In the genomic region with DNA sequence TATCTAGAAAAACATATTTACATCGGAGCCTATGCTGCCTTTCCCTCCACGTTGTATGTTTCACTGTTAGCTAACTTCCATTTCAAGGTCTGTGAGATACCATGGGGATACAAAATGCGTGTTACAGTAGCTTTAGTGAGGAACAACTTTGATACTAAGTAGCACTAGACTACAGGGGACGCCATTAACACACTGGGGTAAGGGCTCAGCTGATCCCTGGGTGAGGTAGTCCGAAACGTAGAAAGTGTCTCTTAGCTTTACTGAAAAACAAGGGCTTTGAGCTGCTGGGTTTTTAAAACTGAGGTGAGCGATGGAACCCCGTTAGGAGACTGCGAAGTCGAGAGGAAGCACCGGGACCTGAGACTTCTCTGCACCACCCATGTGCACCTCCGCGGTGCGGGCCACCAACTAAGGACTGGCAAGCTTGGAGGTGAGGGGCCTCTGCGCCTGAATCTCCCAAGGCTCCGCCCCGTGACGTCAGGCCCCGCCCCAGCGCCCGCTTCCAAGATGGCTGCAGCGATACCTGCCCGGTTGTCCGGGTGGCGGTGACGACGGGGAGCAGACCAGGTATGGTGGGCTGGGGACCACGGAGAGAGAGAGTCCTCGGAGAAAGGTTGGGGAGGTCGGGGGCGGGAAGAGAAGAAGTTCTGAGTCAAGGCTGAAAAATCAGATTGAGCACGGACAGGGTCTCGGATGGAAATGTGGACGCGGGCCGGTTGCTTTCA, we compare ENCODE assay signal across 8 mouse cellular contexts. TPM values are rescaled to one million over a fixed set of nuclear protein-coding genes. Genes with fewer than 3 reads are reported as not detected.
A peak's percentile ranks its signal among the peaks of the same experiment; 100 is the strongest.
DNase-seq lines count a peak whose midpoint lies in the region; ATAC-seq and TF ChIP-seq lines count a peak whose summit lies in the region.

A gene (plus strand): TSS at position 481 of the 725 bp plus-strand sequence.

- TF ChIP-seq CTCF in kidney, postnatal 0 days (IDR thresholded peaks at IDR 0.05; ENCODE audit: low read depth) = no peak
- no peak for TF ChIP-seq CTCF in liver, adult 2 months (IDR thresholded peaks at IDR 0.05; ENCODE audit: low read depth, low read length)

- H3K36me3 ChIP-seq in heart, embryonic 13.5 days = peaks cover 34% of the 10 kb centered on the region
- peaks cover 15% of the 10 kb centered on the region for H3K36me3 ChIP-seq in kidney, postnatal 0 days (ENCODE audit: insufficient read depth, low read length)
- H3K36me3 ChIP-seq in liver, adult 2 months (ENCODE audit: control insufficient read depth, insufficient read depth, low read length) = peaks cover 7% of the 10 kb centered on the region; the same call in 1 of the 2 replicates

- TF ChIP-seq POLR2A in liver, adult 2 months (IDR thresholded peaks at IDR 0.05; ENCODE audit: extremely low read depth, insufficient read depth, low read length) = peak; percentile 96

- H3K9me3 ChIP-seq in heart, embryonic 13.5 days = no peaks in the 10 kb centered on the region
- no peaks in the 10 kb centered on the region for H3K9me3 ChIP-seq in kidney, postnatal 0 days (replicated peaks; ENCODE audit: low read length)

- H3K4me3 ChIP-seq in brown adipose tissue, adult 24 weeks (ENCODE audit: insufficient read depth, low read depth, low read length) = peak within 1 kb of the TSS; percentile 76
- peak within 1 kb of the TSS; percentile 89 for H3K4me3 ChIP-seq in heart, embryonic 13.5 days
- H3K4me3 ChIP-seq in kidney, postnatal 0 days (replicated peaks; ENCODE audit: low read depth, low read length) = peak within 1 kb of the TSS; percentile 64
- peak within 1 kb of the TSS; percentile 91 for H3K4me3 ChIP-seq in liver, adult 2 months (ENCODE audit: insufficient read depth, low read depth, low read length)

- no peaks in the 10 kb centered on the region for H3K27me3 ChIP-seq in heart, embryonic 13.5 days (replicated peaks)
- no peaks in the 10 kb centered on the region for H3K27me3 ChIP-seq in kidney, postnatal 0 days (ENCODE audit: insufficient read depth, low read length)
- no peaks in the 10 kb centered on the region for H3K27me3 ChIP-seq in liver, adult 2 months (ENCODE audit: control insufficient read depth, insufficient read depth, low read length)

- H3K4me1 ChIP-seq in brown adipose tissue, adult 24 weeks (ENCODE audit: control insufficient read depth, insufficient read depth, insufficient read length, low read length) = peaks cover 10% of the 10 kb centered on the region; the same call in 1 of the 2 replicates
- H3K4me1 ChIP-seq in heart, embryonic 13.5 days = peaks cover 21% of the 10 kb centered on the region
- H3K4me1 ChIP-seq in kidney, postnatal 0 days (replicated peaks; ENCODE audit: insufficient read depth, low read length) = peaks cover 12% of the 10 kb centered on the region; the same call in 1 of the 2 replicates
- peaks cover 5% of the 10 kb centered on the region; the same call in 1 of the 2 replicates for H3K4me1 ChIP-seq in liver, adult 2 months (ENCODE audit: control insufficient read depth, insufficient read depth, low read length)

- WGBS in heart, embryonic 13.5 days = 3% methylated on average over 36 of the region's 36 CpGs
- 3% methylated on average over 36 of the region's 36 CpGs for WGBS in kidney, postnatal 0 days
- 6% methylated on average over 36 of the region's 36 CpGs for WGBS in liver, adult 2 months

- H3K79me2 ChIP-seq in liver, adult 2 months (ENCODE audit: control insufficient read depth, insufficient read depth, low read length) = no peaks in the 10 kb centered on the region

- H3K9ac ChIP-seq in heart, embryonic 13.5 days = peak within 1 kb of the TSS; percentile 92
- peak within 1 kb of the TSS; percentile 64 for H3K9ac ChIP-seq in kidney, postnatal 0 days (ENCODE audit: low read depth, low read length)
- peak within 1 kb of the TSS; percentile 81 for H3K9ac ChIP-seq in liver, adult 2 months (ENCODE audit: low read depth, low read length)

- H3K27ac ChIP-seq in brown adipose tissue, adult 24 weeks (replicated peaks; ENCODE audit: low read depth, low read length) = peak within 1 kb of the TSS; percentile 69
- H3K27ac ChIP-seq in heart, embryonic 13.5 days (replicated peaks) = peak within 1 kb of the TSS; percentile 72
- H3K27ac ChIP-seq in kidney, postnatal 0 days = peak within 1 kb of the TSS; percentile 63
- H3K27ac ChIP-seq in liver, adult 2 months (replicated peaks; ENCODE audit: insufficient read depth, low read depth, low read length) = peak within 1 kb of the TSS; percentile 49

- peak within 1 kb of the TSS; percentile 92 for H3K4me2 ChIP-seq in heart, embryonic 13.5 days
- peak within 1 kb of the TSS; percentile 83 for H3K4me2 ChIP-seq in kidney, postnatal 0 days (ENCODE audit: low read length)

- peak; percentile 97 for ATAC-seq in erythroid progenitor cell, adult 5-6 weeks (replicated peaks; ENCODE audit: low FRiP score, poor library complexity, severe bottlenecking)
- ATAC-seq in heart, embryonic 13.5 days (ENCODE audit: extremely low read depth, insufficient number of reproducible peaks, low FRiP score, low TSS enrichment) = peak; percentile 93
- ATAC-seq in kidney, postnatal 0 days (replicated peaks; ENCODE audit: low FRiP score, low read depth) = peak; percentile 95
- ATAC-seq in monocyte, adult 5-6 weeks (replicated peaks; ENCODE audit: insufficient number of reproducible peaks, low FRiP score, low TSS enrichment, poor library complexity, severe bottlenecking) = peak; percentile 89

- DNase-seq in CD4-positive helper T cell, adult 2 months (ENCODE audit: low read depth, low spot score) = peak; percentile 92
- DNase-seq in kidney, postnatal 0 days (ENCODE audit: low spot score) = peak; percentile 93
- peak; percentile 65 for DNase-seq in liver, adult 2 months (ENCODE audit: extremely low read depth, low read depth, low spot score)
- DNase-seq in spleen, postnatal 36 days (ENCODE audit: low spot score in 2 of 2) = peak; percentile 96

RNA-seq across cellular contexts. Expression of the gene that starts here (rescaled TPM):
- polyA plus RNA-seq in brown adipose tissue, adult 24 weeks (2012; ENCODE audit: insufficient read depth, insufficient read length, missing spikeins) = 11.3 and 12.1 TPM in 2 replicates
- 19.7 and 20.5 TPM in 2 replicates for total RNA-seq in erythroid progenitor cell, adult 5-6 weeks (2015; ENCODE audit: low replicate concordance)
- 26.8 and 40.8 TPM in 2 replicates for total RNA-seq in erythroid progenitor cell, adult 5-6 weeks (2017; ENCODE audit: low replicate concordance)
- polyA plus RNA-seq in heart, embryonic 13.5 days (2015; fragmentation: Nextera tagmentation; extraction: Ambion mirVana) = 54.6 and 55.1 TPM in 2 replicates
- polyA plus RNA-seq in kidney, postnatal 0 days (2015; fragmentation: Nextera tagmentation; extraction: Ambion mirVana) = 63.9 and 72.0 TPM in 2 replicates
- total RNA-seq in liver, adult 2 months (2014; rRNA removed) = 4.8 and 6.4 TPM in 2 replicates
- polyA plus RNA-seq in liver, adult 2 months (2012; rRNA removed) = 16.1 and 23.9 TPM in 2 replicates
- total RNA-seq in monocyte, adult 5-6 weeks (2017) = 32.4 to 35.5 TPM (median 34.3 TPM) in 3 replicates

Comparison
In these comparisons a context has a peak if more than half of its experiments do, and no peak if none do; other contexts are left out.
1. Peak in every context shown above with its lines: DNase-seq, ATAC-seq, H3K4me3 ChIP-seq and H3K27ac ChIP-seq.